Mouse (Mus musculus) testis, adult 2 months (tissue): ENCODE results near the gene Nupr1.

ENCODE experiments used
- CTCF ChIP-seq: fragments of 200-500 bp; IDR thresholded peaks from 2 replicates; pipeline ENCODE4 v1.5.1; 2012; ENCODE audit warnings: low read depth, mild to moderate bottlenecking, inconsistent platforms, low read length, moderate library complexity; ENCODE audit not compliant: control insufficient read depth, insufficient read depth, insufficient replicate concordance
- POLR2A ChIP-seq: fragments of 200-500 bp; IDR thresholded peaks from 2 replicates; pipeline ENCODE4 v1.6.1; 2012; ENCODE audit warnings: low read depth, mild to moderate bottlenecking, inconsistent platforms, low read length, moderate library complexity; ENCODE audit not compliant: control insufficient read depth

- TF ChIP-seq CTCF (no peak), POLR2A (no peak)
These were observed 17.8 kb upstream of the Nupr1 start for GRCm38 (mm10) chr7:126648486-126648885.
